Comparison of ENCODE assay signal across 25 mouse cellular contexts in the genomic region with DNA sequence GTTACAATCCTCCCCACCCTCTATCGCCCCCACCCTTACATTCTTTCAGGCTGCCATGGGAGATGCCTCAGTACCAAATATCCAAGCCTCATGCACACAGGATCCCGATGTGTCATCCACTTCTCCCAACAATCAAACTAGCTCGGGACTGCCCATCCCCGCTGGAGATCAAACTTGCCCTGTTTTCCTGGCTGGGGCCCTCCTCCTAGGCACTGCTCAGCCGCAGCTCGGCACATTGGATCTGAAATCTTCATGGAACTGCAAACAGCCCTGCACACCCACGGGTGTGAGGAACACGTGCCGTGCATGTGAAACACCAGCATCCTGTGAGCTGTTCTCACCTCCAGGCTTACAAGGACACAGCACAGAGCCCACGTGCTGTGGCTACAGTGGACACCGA. TPM values are rescaled to one million over a fixed set of nuclear protein-coding genes. Genes with fewer than 3 reads are reported as not detected.
DNase-seq lines count a peak whose midpoint lies in the region; ATAC-seq and TF ChIP-seq lines count a peak whose summit lies in the region.
"Had no signal": no experiment of that assay in that cellular context is flagged by ENCODE, and none has a peak within 500 bp of the region (broad histone marks: within the 10 kb centered on the region; RNA-seq: fewer than 3 reads in every experiment).

No protein-coding gene starts in this region.

- TF ChIP-seq EP300 in liver, postnatal 0 days (IDR thresholded peaks at IDR 0.05; ENCODE audit: low read depth): no peak

- DNase-seq in layer of hippocampus, adult 11-12 months (ENCODE audit: low spot score): peak; percentile 63
- DNase-seq in layer of hippocampus, adult 9-10 months (ENCODE audit: low spot score): no peak
- DNase-seq in brain, adult 2 months (ENCODE audit: low read depth, low spot score): peak; percentile 89
- peak; percentile 39 to 48 for DNase-seq in frontal cortex, postnatal 10 days (ENCODE audit: low spot score in 2 of 2)
- DNase-seq in left cerebral cortex, postnatal 36 days (ENCODE audit: low spot score in 2 of 2): peak; percentile 76 to 83
- DNase-seq in liver, postnatal 0 days: no peak
- no peak for DNase-seq in lung, postnatal 25 days (ENCODE audit: low spot score)
- DNase-seq in heart, postnatal 14 days: no peak
- DNase-seq: adrenal gland, postnatal 10 days; B cell, adult 2 months; cerebellum, adult 2 months; kidney, postnatal 4 days; spleen, adult 18-20 months had no signal

- no peak for ATAC-seq in liver, postnatal 0 days
- ATAC-seq: lung, postnatal 0 days had no signal

- no peaks in the 10 kb centered on the region for H3K36me3 ChIP-seq in liver, postnatal 0 days (replicated peaks; ENCODE audit: insufficient read depth, low read length)
- H3K36me3 ChIP-seq: embryonic facial prominence, embryonic 15.5 days; forebrain, embryonic 10.5 days; heart, embryonic 13.5 days; hindbrain, embryonic 10.5 days; limb, embryonic 13.5 days; neural tube, embryonic 13.5 days had no signal

- H3K9ac ChIP-seq in liver, postnatal 0 days (replicated peaks): no peak overlapping the region
- H3K9ac ChIP-seq: embryonic facial prominence, embryonic 15.5 days; heart, embryonic 13.5 days; liver, embryonic 14.5 days had no signal

- 69% methylated on average over 11 of the region's 11 CpGs for WGBS in liver, postnatal 0 days (ENCODE audit: insufficient replicate concordance)

- H3K27me3 ChIP-seq in liver, postnatal 0 days (ENCODE audit: insufficient read depth, low read length): no peaks in the 10 kb centered on the region
- H3K27me3 ChIP-seq: embryonic facial prominence, embryonic 15.5 days had no signal

- H3K4me2 ChIP-seq in liver, postnatal 0 days (ENCODE audit: low read depth, low read length): no peak overlapping the region
- H3K4me2 ChIP-seq: embryonic facial prominence, embryonic 15.5 days; heart, embryonic 13.5 days; limb, embryonic 13.5 days; neural tube, embryonic 13.5 days had no signal

- no peak for TF ChIP-seq CTCF in liver, postnatal 0 days (IDR thresholded peaks at IDR 0.05; ENCODE audit: low read depth)

- H3K4me3 ChIP-seq in liver, postnatal 0 days (ENCODE audit: low read depth, low read length): no peak overlapping the region
- H3K4me3 ChIP-seq: embryonic facial prominence, embryonic 15.5 days; forebrain, embryonic 10.5 days; heart, embryonic 13.5 days; hindbrain, embryonic 10.5 days; limb, embryonic 13.5 days; neural tube, embryonic 13.5 days had no signal

- H3K9me3 ChIP-seq in liver, postnatal 0 days (ENCODE audit: low read length): no peaks in the 10 kb centered on the region
- H3K9me3 ChIP-seq: embryonic facial prominence, embryonic 15.5 days; forebrain, embryonic 10.5 days; heart, embryonic 13.5 days; hindbrain, embryonic 10.5 days; limb, embryonic 13.5 days; neural tube, embryonic 13.5 days had no signal

- intact Hi-C loops in left cerebral cortex, postnatal 36 days (cut with DNase I): loop anchor here (1.0 to 2.0 kb wide), 4 partner anchors 19 to 45 kb away; no protein-coding TSS in a partner anchor
- intact Hi-C loops in heart, postnatal 14 days (cut with DNase I): loop anchor here (2.0 kb wide), 1 partner anchor 121 kb away; the partner anchor contains the start of gene Dgcr6

- no peak overlapping the region for H3K27ac ChIP-seq in liver, postnatal 0 days (ENCODE audit: low read depth)
- H3K27ac ChIP-seq: embryonic facial prominence, embryonic 15.5 days; forebrain, embryonic 10.5 days; heart, embryonic 13.5 days; hindbrain, embryonic 10.5 days; limb, embryonic 13.5 days; liver, embryonic 14.5 days; neural tube, embryonic 13.5 days had no signal

- H3K4me1 ChIP-seq in liver, postnatal 0 days (ENCODE audit: insufficient read depth): peaks cover 6% of the 10 kb centered on the region

RNA-seq across cellular contexts. Expression of gene Ccdc188, which starts 43.9 kb away (rescaled TPM):
- under 1 TPM in 1 of 2 experiments, not detected in 1; 0.57 TPM for total RNA-seq in left cerebral cortex, postnatal 36 days (2021)
- not detected in 2 replicates for polyA plus RNA-seq in liver, postnatal 0 days (2015; fragmentation: Nextera tagmentation; extraction: Ambion mirVana)
- not detected for total RNA-seq in heart, postnatal 14 days (2021)
- total RNA-seq: adrenal gland, postnatal 10 days; megakaryocyte-erythroid progenitor cell, adult 5-6 weeks had no signal
- polyA plus RNA-seq: cerebellum, adult 2 months; embryonic facial prominence, embryonic 15.5 days; forebrain, embryonic 10.5 days; heart, embryonic 13.5 days; intestine, embryonic 14.5 days; kidney, embryonic 14.5 days; limb, embryonic 13.5 days; liver, embryonic 14.5 days; lung, postnatal 0 days; neural tube, embryonic 13.5 days; stomach, embryonic 14.5 days had no signal

RNA-seq across cellular contexts. Expression of gene Rtn4r, which starts 46.3 kb away (rescaled TPM):
- 100 to 1,000 TPM; 128 to 164 TPM for total RNA-seq in left cerebral cortex, postnatal 36 days (2021)
- 0.15 and 0.21 TPM in 2 replicates for polyA plus RNA-seq in liver, postnatal 0 days (2015; fragmentation: Nextera tagmentation; extraction: Ambion mirVana)
- total RNA-seq in heart, postnatal 14 days (2021): 10 to 100 TPM; 17.4 to 19.9 TPM

Comparison
In these comparisons a context has a peak if more than half of its experiments do, and no peak if none do; other contexts are left out.
1. DNase-seq: peak in layer of hippocampus, adult 11-12 months (single experiment), brain, adult 2 months (single experiment), frontal cortex, postnatal 10 days (2 of 2) and left cerebral cortex, postnatal 36 days (2 of 2); none in layer of hippocampus, adult 9-10 months (single experiment), liver, postnatal 0 days (single experiment), lung, postnatal 25 days (single experiment) and heart, postnatal 14 days (0 of 2).
2. RNA of gene Rtn4r, which starts 46.3 kb away (total RNA-seq): 128 to 164 TPM in left cerebral cortex, postnatal 36 days; 17.4 to 19.9 TPM in heart, postnatal 14 days; every median in the first group is over 4 times any median in the second.